Mouse (Mus musculus): Measurements from ENCODE around the gene Rapgef5. TPM values are rescaled to one million over a fixed set of nuclear protein-coding genes. Genes with fewer than 3 reads are reported as not detected.
A peak's percentile ranks its signal among the peaks of the same experiment; 100 is the strongest.

Rapgef5 gene
- polyA plus RNA-seq, 1 experiment from 2014 or later = 2.1 TPM

DNA sequence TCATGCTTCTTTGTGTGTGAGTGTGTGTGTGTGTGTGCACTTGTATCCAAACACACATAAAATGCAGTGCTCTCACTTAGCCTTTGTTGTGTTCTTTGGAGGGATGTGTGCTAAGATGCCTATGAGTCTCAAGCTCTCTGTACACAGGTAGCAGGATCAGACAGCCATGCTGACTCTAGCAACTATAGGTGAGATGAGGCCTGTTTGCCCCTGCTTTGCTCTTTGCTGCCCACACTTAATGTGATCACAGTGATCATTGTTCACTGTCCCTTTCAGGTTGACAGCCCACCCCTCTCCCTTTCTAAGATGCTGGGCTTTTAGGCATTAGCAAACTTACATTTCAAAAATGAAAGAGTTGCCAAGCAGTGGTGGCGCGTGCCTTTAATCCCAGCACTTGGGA, 158.2 kb downstream of the Rapgef5 start:
- CTCF ChIA-PET = interaction anchor here (1.3 kb wide), 1 partner anchor 43 kb away, joined by 3 read pairs; no protein-coding TSS in a partner anchor
- peaks cover 10% of the 10 kb centered on the region for H3K27me3 ChIP-seq
- ATAC-seq (no peak), DNase-seq (ENCODE audit: low read depth, low spot score) (no peak)
- POLR2A ChIA-PET = no interaction called here
- TF ChIP-seq CTCF (IDR thresholded peaks at IDR 0.05) = no peak
- in situ Hi-C loops (cut with MboI; ENCODE audit: low pct_unique_long_range_greater_than_20kb) = no loop called here

DNA sequence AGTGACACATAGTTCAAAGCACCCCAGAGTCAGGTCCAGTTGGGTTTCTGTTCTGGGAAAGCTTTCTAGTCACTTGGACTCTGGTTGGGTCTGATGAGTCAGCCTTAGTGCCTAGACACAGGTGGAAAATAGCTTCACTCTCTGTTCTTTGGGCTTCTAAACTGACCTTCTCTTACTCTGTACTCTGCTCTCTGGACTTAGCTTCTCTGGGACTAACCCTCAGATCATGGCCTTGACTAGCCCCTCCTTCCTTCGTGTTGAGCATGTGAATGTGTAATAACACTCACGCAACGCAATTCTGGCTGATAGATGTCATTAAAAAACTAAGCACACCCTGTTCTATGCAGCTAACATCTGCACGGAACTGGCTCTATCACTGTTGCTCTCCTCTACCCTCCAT, 160.0 kb downstream of the Rapgef5 start:
- ATAC-seq (no peak), DNase-seq (ENCODE audit: low read depth, low spot score) (no peak)
- POLR2A ChIA-PET = no interaction called here
- no peak for TF ChIP-seq CTCF (IDR thresholded peaks at IDR 0.05)
- CTCF ChIA-PET = no interaction called here
- peaks cover 10% of the 10 kb centered on the region for H3K27me3 ChIP-seq
- in situ Hi-C loops (cut with MboI; ENCODE audit: low pct_unique_long_range_greater_than_20kb) = no loop called here

DNA sequence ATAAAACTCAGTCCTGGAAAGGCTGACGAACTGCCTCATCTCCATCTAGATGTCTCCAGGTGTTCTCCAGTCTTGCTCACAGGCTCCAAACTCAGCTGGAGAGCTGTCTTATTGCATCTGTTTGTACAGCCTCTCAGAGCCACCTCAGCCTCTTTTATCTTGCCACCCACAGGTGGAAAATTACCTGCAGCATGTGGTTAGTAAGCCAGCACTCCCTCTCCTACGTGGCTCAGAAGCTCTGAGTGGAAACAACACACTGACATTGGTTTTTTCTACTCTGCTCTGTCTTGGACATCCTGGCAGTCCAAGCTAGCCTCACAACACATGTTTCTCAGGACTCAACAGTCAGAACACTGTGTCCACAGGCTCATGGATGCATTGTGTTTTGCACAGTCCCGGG, 162.6 kb downstream of the Rapgef5 start:
- POLR2A ChIA-PET = no interaction called here
- DNase-seq (ENCODE audit: low read depth, low spot score) (no peak), ATAC-seq (no peak)
- in situ Hi-C loops (cut with MboI; ENCODE audit: low pct_unique_long_range_greater_than_20kb) = no loop called here
- no peak for TF ChIP-seq CTCF (IDR thresholded peaks at IDR 0.05)
- H3K27me3 ChIP-seq = no peaks in the 10 kb centered on the region
- CTCF ChIA-PET = no interaction called here

DNA sequence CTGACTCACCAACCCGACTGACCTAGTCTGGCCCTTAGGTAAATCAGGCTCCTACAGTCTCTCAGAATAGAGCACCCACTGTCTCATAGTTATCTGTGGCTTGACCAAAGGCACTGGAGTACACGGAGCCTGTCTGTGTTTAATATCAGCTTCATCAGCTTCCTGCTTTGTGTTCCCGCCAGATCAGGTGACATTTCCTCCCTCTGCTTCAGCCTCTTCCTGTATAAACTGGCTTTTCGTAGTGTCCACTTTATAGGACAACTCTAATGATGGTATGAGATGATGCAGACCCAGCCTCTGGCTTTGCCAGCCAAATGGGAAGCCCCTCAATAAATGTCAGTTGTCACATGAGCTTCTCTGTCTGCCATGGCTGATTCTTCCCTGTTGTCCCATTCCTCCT, 163.5 kb downstream of the Rapgef5 start:
- ChIA-PET POLR2A (no interaction called here), CTCF (no interaction called here)
- in situ Hi-C loops (cut with MboI; ENCODE audit: low pct_unique_long_range_greater_than_20kb) = no loop called here
- no peak for TF ChIP-seq CTCF (IDR thresholded peaks at IDR 0.05)
- no peaks in the 10 kb centered on the region for H3K27me3 ChIP-seq
- ATAC-seq (no peak), DNase-seq (ENCODE audit: low read depth, low spot score) (no peak)

DNA sequence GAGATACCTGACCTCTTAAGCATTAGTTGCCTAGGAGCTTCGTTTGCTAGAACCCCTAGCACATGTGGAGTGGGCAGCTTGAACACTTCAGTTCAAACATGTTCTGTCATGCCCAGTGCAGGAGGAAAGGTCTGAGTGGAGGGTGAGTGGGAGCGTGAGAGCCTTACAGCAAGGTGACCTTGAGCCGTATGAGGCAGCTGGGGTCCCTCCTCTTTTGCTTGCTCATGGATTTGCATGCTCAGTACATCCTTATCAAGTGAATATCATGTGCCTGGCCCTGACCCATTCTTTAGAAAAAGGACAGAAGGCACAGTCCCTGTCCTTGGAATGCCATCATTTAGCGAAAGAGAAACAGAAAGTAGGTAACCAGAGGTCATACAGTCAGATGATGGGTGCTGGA, 165.0 kb downstream of the Rapgef5 start:
- in situ Hi-C loops (cut with MboI; ENCODE audit: low pct_unique_long_range_greater_than_20kb) = no loop called here
- H3K27me3 ChIP-seq = peaks cover 2% of the 10 kb centered on the region
- CTCF ChIA-PET = no interaction called here
- no peak for ATAC-seq
- POLR2A ChIA-PET = no interaction called here
- DNase-seq (ENCODE audit: low read depth, low spot score) = no peak
- no peak for TF ChIP-seq CTCF (IDR thresholded peaks at IDR 0.05)

DNA sequence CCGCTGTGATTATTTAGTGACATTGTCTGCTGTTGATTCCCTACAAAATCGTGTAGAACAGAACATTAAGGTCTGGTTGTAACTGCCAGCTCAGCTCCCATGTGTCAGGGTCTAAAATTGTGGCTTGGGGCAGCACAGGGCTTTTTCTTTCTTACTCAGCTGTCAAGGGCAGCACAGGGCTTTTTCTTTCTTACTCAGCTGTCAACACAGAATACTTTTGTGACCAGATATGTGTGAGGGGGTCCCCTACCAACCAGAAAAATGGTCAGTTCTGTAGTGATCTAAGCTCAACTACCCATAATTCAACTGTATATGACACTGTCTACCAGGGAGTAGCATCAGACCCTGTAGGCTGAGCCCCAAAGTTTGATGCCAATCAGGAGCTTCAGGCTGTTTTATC, 167.1 kb downstream of the Rapgef5 start:
- CTCF ChIA-PET = no interaction called here
- TF ChIP-seq CTCF (IDR thresholded peaks at IDR 0.05) = no peak
- no peak for ATAC-seq
- POLR2A ChIA-PET = no interaction called here
- peaks cover 8% of the 10 kb centered on the region for H3K27me3 ChIP-seq
- no peak for DNase-seq (ENCODE audit: low read depth, low spot score)
- in situ Hi-C loops (cut with MboI; ENCODE audit: low pct_unique_long_range_greater_than_20kb) = no loop called here

DNA sequence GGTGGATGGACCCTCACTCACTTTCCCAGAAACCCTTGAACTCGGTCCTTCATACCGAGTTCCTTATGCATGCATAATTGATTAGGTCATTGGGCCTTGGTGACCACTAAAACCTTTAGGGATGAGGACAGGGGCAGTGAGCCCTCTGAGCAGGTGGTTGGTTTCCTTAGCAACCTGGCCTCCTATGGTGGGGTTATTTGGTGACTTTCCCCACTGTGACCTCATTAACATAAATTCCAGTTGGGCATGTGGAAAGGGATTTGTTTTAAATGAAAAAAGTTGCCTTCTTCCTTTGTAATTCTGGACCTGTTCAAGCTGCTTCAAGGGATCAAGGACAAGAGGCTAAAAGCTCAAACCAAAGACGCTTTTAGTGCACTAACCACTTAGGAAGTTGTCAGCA, 167.7 kb downstream of the Rapgef5 start:
- peaks cover 13% of the 10 kb centered on the region for H3K27me3 ChIP-seq
- ChIA-PET CTCF (no interaction called here), POLR2A (no interaction called here)
- DNase-seq (ENCODE audit: low read depth, low spot score) = no peak
- TF ChIP-seq CTCF (IDR thresholded peaks at IDR 0.05) = no peak
- in situ Hi-C loops (cut with MboI; ENCODE audit: low pct_unique_long_range_greater_than_20kb) = no loop called here
- no peak for ATAC-seq

DNA sequence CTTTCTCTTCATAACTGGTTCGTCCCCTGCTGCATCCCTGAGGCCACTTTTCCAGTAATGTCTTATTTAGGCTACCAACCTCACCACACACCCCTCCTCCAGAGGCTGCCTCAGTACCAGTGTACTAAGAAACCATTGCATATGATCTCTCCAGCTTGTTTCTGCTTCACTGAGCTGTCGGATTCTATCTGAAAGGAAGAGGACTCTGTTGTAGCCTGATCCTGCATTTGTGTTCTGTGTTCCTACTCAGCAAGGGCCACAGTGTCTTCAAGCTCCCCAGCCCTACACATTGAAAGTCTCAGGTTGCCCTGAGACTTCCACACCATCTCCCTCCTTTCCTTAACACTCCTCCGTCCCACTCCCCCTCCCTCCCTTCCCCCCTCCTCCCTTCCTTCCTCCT, 168.5 kb downstream of the Rapgef5 start:
- peaks cover 13% of the 10 kb centered on the region for H3K27me3 ChIP-seq
- DNase-seq (ENCODE audit: low read depth, low spot score) (no peak), ATAC-seq (no peak)
- TF ChIP-seq CTCF (IDR thresholded peaks at IDR 0.05) = no peak
- in situ Hi-C loops (cut with MboI; ENCODE audit: low pct_unique_long_range_greater_than_20kb) = no loop called here
- POLR2A ChIA-PET = no interaction called here
- CTCF ChIA-PET = no interaction called here

DNA sequence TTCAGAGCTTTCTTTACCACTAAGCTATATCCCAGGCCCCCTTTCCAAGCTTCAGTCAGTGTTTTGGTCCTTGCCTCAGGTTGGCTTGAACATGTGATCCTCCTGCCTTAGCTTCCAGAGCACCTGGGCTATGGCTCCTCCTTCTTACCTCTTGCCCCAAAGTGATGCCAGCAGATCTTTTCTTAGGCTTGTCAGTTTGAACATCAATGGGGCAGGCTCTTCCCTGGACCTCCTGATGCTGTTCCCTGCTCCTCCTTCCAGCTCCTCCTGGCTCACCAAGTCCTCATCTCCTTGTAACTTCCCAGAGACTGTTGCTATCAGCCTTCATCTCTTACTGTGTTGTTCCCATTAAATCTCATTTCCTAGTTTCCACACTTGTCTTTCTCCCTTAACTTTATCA, 169.1 kb downstream of the Rapgef5 start:
- DNase-seq (ENCODE audit: low read depth, low spot score) = no peak
- CTCF ChIA-PET = no interaction called here
- in situ Hi-C loops (cut with MboI; ENCODE audit: low pct_unique_long_range_greater_than_20kb) = no loop called here
- POLR2A ChIA-PET = no interaction called here
- H3K27me3 ChIP-seq = peaks cover 13% of the 10 kb centered on the region
- no peak for ATAC-seq
- no peak for TF ChIP-seq CTCF (IDR thresholded peaks at IDR 0.05)

DNA sequence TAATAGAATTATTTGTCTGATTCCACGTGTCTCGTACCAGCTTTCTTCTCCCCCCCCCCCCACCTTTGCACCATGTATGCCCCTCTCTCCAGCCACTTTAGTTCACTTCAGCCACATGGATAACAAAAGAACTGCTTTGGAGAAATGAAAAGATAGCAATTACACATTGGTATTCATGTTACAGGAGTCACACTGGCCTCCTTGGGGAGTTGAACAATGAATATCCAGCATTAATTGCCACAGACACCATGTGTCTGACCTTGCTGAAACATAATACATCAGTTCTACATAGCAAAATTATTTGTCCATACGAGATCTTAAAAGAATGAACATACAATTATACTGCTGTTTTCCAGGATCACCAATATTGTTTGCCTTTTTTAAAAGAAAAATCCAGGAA, 170.5 kb downstream of the Rapgef5 start:
- TF ChIP-seq CTCF (IDR thresholded peaks at IDR 0.05) = no peak
- ChIA-PET POLR2A (no interaction called here), CTCF (no interaction called here)
- peaks cover 17% of the 10 kb centered on the region for H3K27me3 ChIP-seq
- no peak for DNase-seq (ENCODE audit: low read depth, low spot score)
- no peak for ATAC-seq
- in situ Hi-C loops (cut with MboI; ENCODE audit: low pct_unique_long_range_greater_than_20kb) = no loop called here

DNA sequence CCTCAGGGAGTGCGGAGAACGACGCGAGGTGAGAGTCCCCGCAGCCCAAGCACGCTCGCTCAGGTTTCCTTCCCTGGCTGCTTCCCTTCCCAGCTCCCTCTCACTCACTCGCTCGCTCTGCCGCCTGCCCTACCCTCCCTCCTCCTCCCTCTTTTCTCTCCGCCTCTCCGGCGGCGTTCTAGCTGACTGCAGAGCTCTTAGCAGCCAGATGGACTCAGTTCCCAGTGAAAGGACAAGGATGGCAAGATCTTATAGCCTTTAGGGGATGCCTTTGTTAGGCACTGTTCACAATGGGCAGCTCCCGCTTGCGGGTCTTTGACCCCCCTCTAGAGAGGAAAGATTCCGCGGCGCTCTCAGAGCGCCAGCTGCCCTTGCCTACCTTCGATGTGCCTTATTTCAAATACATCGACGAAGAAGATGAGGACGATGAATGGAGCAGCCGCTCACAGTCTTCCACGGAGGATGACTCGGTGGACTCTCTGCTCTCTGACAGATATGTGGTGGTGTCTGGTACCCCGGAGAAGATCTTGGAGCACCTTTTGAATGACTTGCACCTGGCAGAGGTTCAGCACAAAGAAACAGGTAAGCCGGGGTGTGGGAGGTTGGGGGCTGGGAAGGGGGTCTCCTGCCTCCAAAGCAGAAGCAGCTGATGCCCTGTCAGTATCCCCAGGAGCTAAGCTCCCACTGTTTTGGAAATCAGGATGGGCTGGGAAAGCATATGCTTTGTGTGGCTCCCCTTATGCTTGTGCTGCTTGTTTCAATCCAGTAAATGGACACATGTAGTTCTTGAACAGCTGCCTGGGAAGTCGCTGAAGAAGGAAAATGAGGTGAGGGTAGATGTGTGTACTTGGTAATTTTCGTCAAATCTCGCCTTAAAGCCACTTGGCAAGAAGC, 172.6 kb downstream of the Rapgef5 start:
- ChIA-PET CTCF (no interaction called here), POLR2A (no interaction called here)
- ATAC-seq = peak; percentile 32

DNA sequence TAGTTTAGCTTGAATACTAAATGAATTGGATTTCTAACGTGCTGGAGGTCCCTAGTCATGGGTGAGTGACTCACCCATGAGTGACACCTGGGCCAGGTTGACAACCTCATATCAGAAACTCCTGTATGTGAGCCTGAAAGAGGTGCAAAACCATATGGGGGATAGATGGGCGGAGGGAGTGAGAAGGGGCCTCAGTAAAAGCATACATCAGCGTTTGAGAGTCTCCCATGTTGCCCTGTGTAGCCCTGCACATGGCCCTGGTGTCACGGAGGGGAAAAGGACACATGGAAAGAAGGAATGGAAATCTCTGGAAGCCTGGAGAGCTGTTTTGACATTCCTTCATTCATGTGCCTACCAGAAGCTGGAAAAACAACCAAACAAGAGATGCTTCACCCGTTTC, 175.1 kb downstream of the Rapgef5 start:
- in situ Hi-C loops (cut with MboI; ENCODE audit: low pct_unique_long_range_greater_than_20kb) = no loop called here
- ChIA-PET POLR2A (no interaction called here), CTCF (no interaction called here)
- DNase-seq (ENCODE audit: low read depth, low spot score) = no peak
- peaks cover 20% of the 10 kb centered on the region for H3K27me3 ChIP-seq
- no peak for TF ChIP-seq CTCF (IDR thresholded peaks at IDR 0.05)
- no peak for ATAC-seq

More for the DNA sequence above, 172.6 kb downstream of the Rapgef5 start:
- TF ChIP-seq CTCF (IDR thresholded peaks at IDR 0.05) = no peak
- peaks cover 19% of the 10 kb centered on the region for H3K27me3 ChIP-seq
- no peak for DNase-seq (ENCODE audit: low read depth, low spot score)
- in situ Hi-C loops (cut with MboI; ENCODE audit: low pct_unique_long_range_greater_than_20kb) = no loop called here
